Mouse (Mus musculus): Measurements from ENCODE around the gene Fnbp4. TPM values are rescaled to one million over a fixed set of nuclear protein-coding genes. Genes with fewer than 3 reads are reported as not detected.

The Fnbp4 gene
- polyA plus RNA-seq, 1 experiment from 2014 or later: 48.9 TPM

GRCm38 (mm10) chr2:90739327-90739726, 5.8 kb upstream of the Fnbp4 start:
- Histone ChIP-seq H3K4me2 (ENCODE audit: low read length) (no peak overlapping the region), H3K4me3 (ENCODE audit: low read depth, low read length) (no peak overlapping the region)

GRCm38 (mm10) chr2:90739921-90740320, 5.2 kb upstream of the Fnbp4 start:
- Histone ChIP-seq H3K27ac (ENCODE audit: low read depth, low read length) (no peak overlapping the region), H3K27me3 (replicated peaks; ENCODE audit: control insufficient read depth, insufficient read depth, low read length) (no peaks in the 10 kb centered on the region), H3K4me1 (ENCODE audit: control insufficient read depth, insufficient read depth, low read length) (no peaks in the 10 kb centered on the region), H3K9ac (ENCODE audit: low read length) (no peak overlapping the region), H3K4me2 (ENCODE audit: low read length) (no peak overlapping the region), H3K9me3 (replicated peaks; ENCODE audit: control insufficient read depth, low read length) (no peaks in the 10 kb centered on the region), H3K36me3 (ENCODE audit: control insufficient read depth, insufficient read depth, low read length) (peaks cover 31% of the 10 kb centered on the region), H3K4me3 (ENCODE audit: low read depth, low read length) (no peak overlapping the region)
- DNase-seq (ENCODE audit: low spot score): no peak
- no peak for ATAC-seq
- 88% methylated on average over 5 of the region's 5 CpGs for WGBS

More at GRCm38 (mm10) chr2:90739327-90739726, 5.8 kb upstream of the Fnbp4 start:
- H3K4me1 ChIP-seq (ENCODE audit: control insufficient read depth, insufficient read depth, low read length): no peaks in the 10 kb centered on the region
- WGBS: 89% methylated on average over 3 of the region's 3 CpGs
- no peak overlapping the region for H3K27ac ChIP-seq (ENCODE audit: low read depth, low read length)
- ATAC-seq (no peak), DNase-seq (ENCODE audit: low spot score) (no peak)
- no peaks in the 10 kb centered on the region for H3K9me3 ChIP-seq (replicated peaks; ENCODE audit: control insufficient read depth, low read length)
- peaks cover 37% of the 10 kb centered on the region for H3K36me3 ChIP-seq (ENCODE audit: control insufficient read depth, insufficient read depth, low read length)
- no peak overlapping the region for H3K9ac ChIP-seq (ENCODE audit: low read length)
- no peaks in the 10 kb centered on the region for H3K27me3 ChIP-seq (replicated peaks; ENCODE audit: control insufficient read depth, insufficient read depth, low read length)

GRCm38 (mm10) chr2:90744285-90745052, 701 bp upstream of the Fnbp4 start:
- Histone ChIP-seq H3K4me3 (ENCODE audit: low read depth, low read length) (peak overlapping the region; percentile 95), H3K9ac (ENCODE audit: low read length) (peak overlapping the region; percentile 54), H3K4me2 (ENCODE audit: low read length) (peak overlapping the region; percentile 53), H3K36me3 (ENCODE audit: control insufficient read depth, insufficient read depth, low read length) (peaks cover 18% of the 10 kb centered on the region; the same call in 1 of the 2 replicates), H3K27me3 (replicated peaks; ENCODE audit: control insufficient read depth, insufficient read depth, low read length) (no peaks in the 10 kb centered on the region), H3K27ac (ENCODE audit: low read depth, low read length) (peak overlapping the region; percentile 98), H3K4me1 (ENCODE audit: control insufficient read depth, insufficient read depth, low read length) (peaks cover 13% of the 10 kb centered on the region), H3K9me3 (replicated peaks; ENCODE audit: control insufficient read depth, low read length) (no peaks in the 10 kb centered on the region)
- DNase-seq (ENCODE audit: low spot score) (no peak), ATAC-seq (peak; percentile 3)
- 67% methylated on average over 12 of the region's 12 CpGs for WGBS

- Histone ChIP-seq H3K27me3 (replicated peaks; ENCODE audit: control insufficient read depth, insufficient read depth, low read length) (no peaks in the 10 kb centered on the region), H3K27ac (ENCODE audit: low read depth, low read length) (peak overlapping the region; percentile 98), H3K4me1 (ENCODE audit: control insufficient read depth, insufficient read depth, low read length) (peaks cover 16% of the 10 kb centered on the region), H3K9ac (ENCODE audit: low read length) (peak overlapping the region; percentile 98), H3K4me2 (ENCODE audit: low read length) (peak overlapping the region; percentile 69), H3K9me3 (replicated peaks; ENCODE audit: control insufficient read depth, low read length) (no peaks in the 10 kb centered on the region), H3K36me3 (ENCODE audit: control insufficient read depth, insufficient read depth, low read length) (peaks cover 28% of the 10 kb centered on the region), H3K4me3 (ENCODE audit: low read depth, low read length) (peak overlapping the region; percentile 95)
- DNase-seq (ENCODE audit: low spot score): peak; percentile 8
- WGBS: under 1% methylated on average over 54 of the region's 54 CpGs
- peak; percentile 58; the same call in 1 of the 2 replicates for ATAC-seq
These were observed 769 bp downstream of the Fnbp4 start for GRCm38 (mm10) chr2:90745740-90746537.

- DNase-seq (ENCODE audit: low spot score): peak; percentile 3
- peak overlapping the region; percentile 69 for H3K4me2 ChIP-seq (ENCODE audit: low read length)
- ATAC-seq: no peak
- H3K36me3 ChIP-seq (ENCODE audit: control insufficient read depth, insufficient read depth, low read length): peaks cover 33% of the 10 kb centered on the region
- no peaks in the 10 kb centered on the region for H3K9me3 ChIP-seq (replicated peaks; ENCODE audit: control insufficient read depth, low read length)
- no peak overlapping the region for H3K27ac ChIP-seq (ENCODE audit: low read depth, low read length)
- H3K9ac ChIP-seq (ENCODE audit: low read length): peak overlapping the region; percentile 98
- H3K4me3 ChIP-seq (ENCODE audit: low read depth, low read length): peak overlapping the region; percentile 95
- peaks cover 16% of the 10 kb centered on the region for H3K4me1 ChIP-seq (ENCODE audit: control insufficient read depth, insufficient read depth, low read length)
- no peaks in the 10 kb centered on the region for H3K27me3 ChIP-seq (replicated peaks; ENCODE audit: control insufficient read depth, insufficient read depth, low read length)
- WGBS: 11% methylated on average over 4 of the region's 4 CpGs
These were observed 1.3 kb downstream of the Fnbp4 start for GRCm38 (mm10) chr2:90746538-90746865.

- H3K4me3 ChIP-seq (ENCODE audit: low read depth, low read length): peak overlapping the region; percentile 95
- H3K9me3 ChIP-seq (replicated peaks; ENCODE audit: control insufficient read depth, low read length): no peaks in the 10 kb centered on the region
- ATAC-seq (no peak), DNase-seq (ENCODE audit: low spot score) (no peak)
- 0 out of 2 replicates have a peak overlapping the region, but pooled peaks have one; percentile 98 for H3K9ac ChIP-seq (ENCODE audit: low read length)
- peak overlapping the region; percentile 69 for H3K4me2 ChIP-seq (ENCODE audit: low read length)
- no peak overlapping the region for H3K27ac ChIP-seq (ENCODE audit: low read depth, low read length)
- peaks cover 16% of the 10 kb centered on the region for H3K4me1 ChIP-seq (ENCODE audit: control insufficient read depth, insufficient read depth, low read length)
- WGBS: 96% methylated on average over 10 of the region's 10 CpGs
- H3K27me3 ChIP-seq (replicated peaks; ENCODE audit: control insufficient read depth, insufficient read depth, low read length): no peaks in the 10 kb centered on the region
- peaks cover 39% of the 10 kb centered on the region for H3K36me3 ChIP-seq (ENCODE audit: control insufficient read depth, insufficient read depth, low read length)
These were observed 2.0 kb downstream of the Fnbp4 start for GRCm38 (mm10) chr2:90747131-90747530.

- peaks cover 65% of the 10 kb centered on the region for H3K36me3 ChIP-seq (ENCODE audit: control insufficient read depth, insufficient read depth, low read length)
- H3K27ac ChIP-seq (ENCODE audit: low read depth, low read length): no peak overlapping the region
- H3K27me3 ChIP-seq (replicated peaks; ENCODE audit: control insufficient read depth, insufficient read depth, low read length): no peaks in the 10 kb centered on the region
- DNase-seq (ENCODE audit: low spot score): no peak
- WGBS: 71% methylated on average over 6 of the region's 6 CpGs
- no peak overlapping the region for H3K4me2 ChIP-seq (ENCODE audit: low read length)
- H3K9ac ChIP-seq (ENCODE audit: low read length): no peak overlapping the region
- no peaks in the 10 kb centered on the region for H3K9me3 ChIP-seq (replicated peaks; ENCODE audit: control insufficient read depth, low read length)
- peaks cover 16% of the 10 kb centered on the region for H3K4me1 ChIP-seq (ENCODE audit: control insufficient read depth, insufficient read depth, low read length)
- ATAC-seq: no peak
- no peak overlapping the region for H3K4me3 ChIP-seq (ENCODE audit: low read depth, low read length)
These were observed 4.7 kb downstream of the Fnbp4 start for GRCm38 (mm10) chr2:90749676-90750459.

- WGBS: 95% methylated on average over 2 of the region's 2 CpGs
These were observed 8.4 kb downstream of the Fnbp4 start for GRCm38 (mm10) chr2:90753565-90753964.

More at GRCm38 (mm10) chr2:90753565-90753964, 8.4 kb downstream of the Fnbp4 start:
- Histone ChIP-seq H3K9ac (ENCODE audit: low read length) (no peak overlapping the region), H3K4me1 (ENCODE audit: control insufficient read depth, insufficient read depth, low read length) (peaks cover 9% of the 10 kb centered on the region; the same call in 1 of the 2 replicates), H3K27ac (ENCODE audit: low read depth, low read length) (no peak overlapping the region), H3K9me3 (replicated peaks; ENCODE audit: control insufficient read depth, low read length) (no peaks in the 10 kb centered on the region), H3K4me3 (ENCODE audit: low read depth, low read length) (no peak overlapping the region), H3K4me2 (ENCODE audit: low read length) (no peak overlapping the region), H3K27me3 (replicated peaks; ENCODE audit: control insufficient read depth, insufficient read depth, low read length) (no peaks in the 10 kb centered on the region), H3K36me3 (ENCODE audit: control insufficient read depth, insufficient read depth, low read length) (peaks cover 82% of the 10 kb centered on the region)
- no peak for ATAC-seq
- no peak for DNase-seq (ENCODE audit: low spot score)
